Mouse (Mus musculus): ENCODE measurements around the gene Rad51b.
"Not testable (repeated sequence)": the region's sequence is repeated elsewhere in the genome, so short reads cannot be mapped to it uniquely, and the experiment has no call there.

Gene Rad51b

DNA sequence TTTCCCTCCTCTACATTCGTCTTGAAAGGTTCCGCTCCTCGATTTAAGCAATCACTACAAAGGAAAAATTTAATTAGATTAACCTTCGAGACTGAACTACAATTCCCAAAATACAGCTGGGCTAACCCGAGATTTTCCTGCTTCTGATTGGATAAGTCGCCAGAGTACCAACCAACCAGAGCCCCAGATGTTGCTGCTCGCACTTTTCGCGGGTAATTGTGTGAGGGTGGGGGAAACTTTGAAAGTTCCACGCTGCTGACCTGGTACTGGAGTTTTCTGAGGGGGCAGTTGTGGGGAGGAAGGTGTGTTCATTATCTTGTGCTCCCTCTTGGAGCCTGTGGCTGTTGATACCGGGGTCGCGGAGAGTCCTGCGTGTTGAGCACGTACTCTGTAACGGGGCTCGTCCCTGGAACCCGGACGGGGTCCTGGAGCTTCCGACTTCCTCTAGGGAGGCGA, at the start of gene Rad51b:
TSS of gene Rad51b (plus strand) at position 162 of the 456 bp plus-strand sequence.
- peak; percentile 68 for DNase-seq (ENCODE audit: low spot score)

DNA sequence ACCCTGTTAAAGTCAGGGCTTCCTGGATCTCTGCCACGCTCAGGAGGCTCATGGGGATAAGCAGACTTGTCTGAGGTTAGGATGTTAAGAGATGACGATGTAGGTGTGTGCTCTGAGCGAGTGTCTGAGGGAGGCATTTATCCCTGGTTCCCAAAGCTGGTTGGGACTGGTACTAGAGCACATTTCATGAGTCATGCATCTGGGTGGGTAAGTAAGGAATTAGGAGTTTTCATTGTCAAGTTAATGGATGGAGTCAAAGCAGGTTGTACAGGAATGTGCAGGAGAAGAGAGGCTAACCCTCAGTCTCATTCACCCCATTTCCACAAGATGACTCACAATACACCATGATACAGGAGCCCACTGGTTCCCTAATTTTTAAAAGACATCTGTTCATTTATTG, 49.0 kb upstream of the Rad51b start:
- DNase-seq (ENCODE audit: low spot score): no peak

DNA sequence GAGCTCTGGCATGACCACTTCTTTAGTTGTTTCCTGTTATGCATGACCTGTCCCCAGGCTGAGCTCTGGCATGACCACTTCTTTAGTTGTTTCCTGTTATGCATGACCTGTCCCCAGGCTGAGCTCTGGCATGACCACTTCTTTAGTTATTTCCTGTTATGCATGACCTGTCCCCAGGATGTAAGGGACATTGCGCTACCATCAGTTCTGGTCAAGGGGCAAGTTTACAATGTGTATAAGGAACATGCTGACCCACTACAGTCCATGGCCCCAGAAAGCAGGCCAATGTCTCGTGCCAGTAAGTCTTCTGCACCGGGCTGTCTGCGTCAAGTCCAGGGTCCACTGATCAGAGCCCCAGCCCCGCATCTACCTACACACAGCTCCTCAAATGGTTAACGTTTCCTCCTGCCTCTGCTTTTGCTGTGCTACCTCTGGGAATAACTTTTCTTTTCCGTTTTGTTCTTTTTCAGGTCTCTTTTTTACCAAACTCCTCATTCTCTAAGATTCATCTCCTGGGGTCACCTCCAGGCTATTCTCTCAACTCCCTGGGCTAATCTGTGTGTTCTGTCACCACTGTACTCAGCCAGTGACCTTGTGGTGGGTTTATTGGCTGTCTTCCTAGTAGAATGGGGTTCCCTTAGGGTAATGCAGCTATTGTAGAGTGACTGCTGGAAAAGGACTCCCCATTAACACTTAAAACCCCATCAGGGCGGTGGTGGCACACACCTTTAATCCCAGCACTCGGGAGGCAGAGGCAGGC, 43.6 kb upstream of the Rad51b start:
- DNase-seq (ENCODE audit: low spot score): no peak

DNA sequence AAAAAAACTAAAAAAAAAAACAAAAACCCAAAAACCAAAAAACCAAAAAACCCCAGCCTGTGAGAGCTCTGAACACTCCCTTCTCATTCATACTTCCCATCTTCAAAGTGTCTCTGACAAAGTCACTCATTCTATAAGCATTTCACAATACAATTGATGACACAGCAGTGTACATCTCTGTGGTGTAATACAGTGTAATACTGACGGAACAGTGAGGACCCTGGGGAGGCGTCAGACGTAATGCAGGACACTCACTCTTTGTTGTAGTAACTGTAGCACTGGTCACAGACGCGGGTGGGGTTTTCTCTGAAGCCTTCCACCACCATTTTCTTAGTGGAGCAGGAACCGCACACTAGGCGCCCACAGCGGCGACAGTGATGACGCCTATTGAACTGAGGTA, 42.1 kb upstream of the Rad51b start:
- DNase-seq (ENCODE audit: low spot score): no peak

DNA sequence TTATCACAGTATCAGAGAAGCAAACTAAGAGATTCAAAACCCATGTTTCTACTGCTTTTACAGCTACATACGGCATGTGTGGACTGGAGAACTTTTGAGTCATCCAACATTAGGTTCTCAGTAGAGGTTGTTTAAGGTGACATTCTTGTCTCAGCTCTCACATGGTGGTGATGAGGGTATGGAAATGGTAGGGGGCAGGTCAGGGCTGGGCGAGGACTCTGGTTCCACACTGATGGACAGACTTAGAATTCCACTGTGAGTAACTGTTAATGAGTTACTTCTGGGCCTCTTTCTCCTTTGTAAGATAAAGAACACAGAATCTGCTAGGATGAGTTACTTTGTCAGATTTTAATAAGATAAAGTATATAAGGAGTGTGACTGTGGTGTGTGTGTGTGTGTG, 36.9 kb upstream of the Rad51b start:
- no peak for DNase-seq (ENCODE audit: low spot score)

DNA sequence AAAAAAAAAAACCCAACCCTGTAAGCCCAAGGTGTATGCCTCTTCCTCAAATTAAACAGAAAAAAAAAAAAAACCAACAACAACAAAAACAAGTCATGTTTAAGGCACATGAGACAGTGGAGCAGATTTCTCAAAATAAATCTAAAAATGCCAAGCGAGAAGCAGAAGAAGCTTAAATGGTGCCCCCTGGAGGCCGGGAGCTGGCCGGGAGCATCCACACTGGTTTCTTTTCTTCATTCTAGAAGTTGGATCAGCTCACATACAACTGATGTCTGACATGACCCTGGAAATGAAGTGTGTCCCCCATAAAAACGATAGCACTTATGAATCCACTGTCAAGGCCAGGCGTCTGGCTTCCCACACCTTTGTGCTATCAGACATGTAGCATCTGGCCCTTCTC, 36.0 kb upstream of the Rad51b start:
- peak; percentile 13 for DNase-seq (ENCODE audit: low spot score)

DNA sequence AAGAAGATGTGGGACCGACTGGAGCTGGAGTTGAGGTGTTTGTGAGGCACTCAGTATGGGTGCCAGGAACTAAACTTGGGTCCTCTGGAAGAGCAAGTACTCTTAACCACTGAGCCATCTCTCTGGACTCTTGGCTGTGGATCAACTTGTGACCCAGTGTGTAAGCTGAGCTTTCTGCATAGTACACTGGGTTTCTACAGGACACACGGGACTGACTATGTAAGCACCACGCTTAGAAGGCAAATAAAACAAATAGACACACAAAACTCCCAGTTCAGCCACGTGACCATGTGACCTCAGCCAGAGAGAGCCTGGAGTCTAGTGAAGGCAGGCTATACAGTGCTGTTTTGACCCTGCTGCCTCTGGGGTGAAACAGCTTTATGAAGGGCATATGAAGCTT, 24.5 kb upstream of the Rad51b start:
- no peak for DNase-seq (ENCODE audit: low spot score)

DNA sequence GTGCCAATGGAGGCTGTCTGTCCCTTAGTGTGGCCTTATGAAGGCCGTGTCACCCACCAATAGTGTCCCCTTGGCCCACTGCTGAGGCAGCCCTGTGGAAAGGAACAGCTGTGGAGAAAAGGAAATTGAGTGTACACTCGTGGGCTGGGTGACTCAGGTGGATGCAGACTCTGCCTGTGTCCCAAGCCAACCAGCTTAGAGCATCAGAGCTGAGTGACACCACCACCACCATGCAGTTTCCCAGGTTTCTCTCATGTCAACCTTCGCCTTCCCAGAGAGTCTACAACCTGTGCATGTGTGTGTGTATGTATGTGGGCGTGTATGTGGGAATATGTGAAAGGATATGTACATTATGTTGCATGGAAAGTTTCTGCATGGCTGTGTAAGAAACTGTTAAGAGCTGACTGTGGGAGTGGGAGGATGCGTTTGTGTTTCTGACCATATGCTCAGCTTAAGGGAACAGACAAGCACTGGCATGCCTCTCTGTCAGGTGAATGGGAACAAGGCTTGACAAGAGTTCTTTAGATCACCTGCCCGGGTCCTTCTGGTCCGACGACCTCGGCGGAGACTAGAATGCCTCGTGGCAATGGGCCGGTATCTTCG, 17.5 kb upstream of the Rad51b start:
- no peak for DNase-seq (ENCODE audit: low spot score)

DNA sequence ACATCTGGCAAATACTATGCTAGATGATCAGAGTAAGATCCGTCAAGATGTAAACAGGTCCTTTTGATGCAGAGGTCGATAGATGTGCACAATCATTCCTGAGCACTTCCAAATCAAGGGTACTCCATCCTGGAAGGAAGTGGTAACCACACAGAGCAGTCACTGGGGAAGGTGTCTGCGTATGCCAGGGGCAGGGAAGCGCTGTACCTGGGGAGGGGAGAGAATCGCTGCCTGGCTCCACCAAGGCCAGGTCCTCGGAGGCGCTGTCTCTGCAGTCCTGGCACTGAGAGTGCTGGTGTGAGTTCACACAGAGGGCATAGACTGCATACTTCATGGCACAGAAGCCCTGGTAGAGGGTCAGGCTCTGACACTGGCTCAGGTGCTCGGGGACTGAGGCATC, 14.5 kb upstream of the Rad51b start:
- no peak for DNase-seq (ENCODE audit: low spot score)

DNA sequence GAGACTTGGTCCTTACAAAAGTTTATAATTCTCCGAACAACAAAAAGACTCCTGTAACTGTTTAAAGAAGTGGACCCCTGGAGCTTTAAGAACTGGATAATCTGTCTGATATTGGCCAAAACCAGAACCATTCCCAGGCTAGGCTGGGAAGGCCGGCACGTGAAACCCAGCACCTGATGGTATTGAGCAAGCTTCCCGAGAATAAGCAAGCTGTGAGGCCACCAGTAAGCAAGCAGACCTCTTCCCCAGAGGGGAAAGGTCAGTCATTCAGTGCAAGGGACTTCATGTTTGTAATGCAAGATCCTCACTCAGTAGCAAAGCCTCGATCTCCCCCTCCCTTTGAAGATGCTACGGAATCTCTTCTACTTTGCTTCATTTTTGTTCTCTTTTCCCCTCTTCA, 4.2 kb upstream of the Rad51b start:
- no peak for DNase-seq (ENCODE audit: low spot score)

DNA sequence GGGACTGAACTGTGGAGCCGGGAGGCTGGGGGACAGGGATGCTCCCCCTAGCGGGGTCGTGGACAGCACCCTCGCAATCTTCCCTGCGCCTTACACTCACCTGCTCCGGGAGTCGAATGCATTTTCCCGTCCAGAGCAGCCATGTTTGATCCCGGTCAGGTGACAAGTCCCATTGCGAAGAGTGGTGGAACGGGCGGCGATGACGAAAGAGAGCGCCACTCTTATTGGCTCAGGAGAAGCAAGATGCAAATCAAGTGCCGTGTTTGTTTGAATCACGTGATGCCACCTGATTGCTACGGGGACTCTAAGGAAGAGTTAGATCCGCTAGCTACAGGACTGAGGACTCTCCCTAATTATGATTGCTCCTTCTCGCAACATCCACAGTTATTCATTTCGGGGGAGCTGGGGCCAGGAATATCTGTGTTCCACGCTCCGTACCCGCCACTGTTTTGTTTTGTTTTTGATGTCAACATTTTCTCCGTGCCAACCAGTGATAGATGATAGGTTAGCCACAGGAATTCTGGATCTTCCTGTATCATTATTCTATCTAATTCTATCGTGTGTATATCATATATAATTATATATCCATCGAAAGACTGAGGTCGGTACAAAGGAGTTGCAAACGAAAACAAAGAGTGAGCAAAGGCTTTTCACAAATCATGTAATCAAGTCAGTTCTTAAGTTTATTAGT, 811 bp upstream of the Rad51b start, which contains the start of gene Zfyve26:
TSS of gene Zfyve26 (minus strand) at position 179 of the 691 bp plus-strand sequence.
- peak; percentile 82 for DNase-seq (ENCODE audit: low spot score)

DNA sequence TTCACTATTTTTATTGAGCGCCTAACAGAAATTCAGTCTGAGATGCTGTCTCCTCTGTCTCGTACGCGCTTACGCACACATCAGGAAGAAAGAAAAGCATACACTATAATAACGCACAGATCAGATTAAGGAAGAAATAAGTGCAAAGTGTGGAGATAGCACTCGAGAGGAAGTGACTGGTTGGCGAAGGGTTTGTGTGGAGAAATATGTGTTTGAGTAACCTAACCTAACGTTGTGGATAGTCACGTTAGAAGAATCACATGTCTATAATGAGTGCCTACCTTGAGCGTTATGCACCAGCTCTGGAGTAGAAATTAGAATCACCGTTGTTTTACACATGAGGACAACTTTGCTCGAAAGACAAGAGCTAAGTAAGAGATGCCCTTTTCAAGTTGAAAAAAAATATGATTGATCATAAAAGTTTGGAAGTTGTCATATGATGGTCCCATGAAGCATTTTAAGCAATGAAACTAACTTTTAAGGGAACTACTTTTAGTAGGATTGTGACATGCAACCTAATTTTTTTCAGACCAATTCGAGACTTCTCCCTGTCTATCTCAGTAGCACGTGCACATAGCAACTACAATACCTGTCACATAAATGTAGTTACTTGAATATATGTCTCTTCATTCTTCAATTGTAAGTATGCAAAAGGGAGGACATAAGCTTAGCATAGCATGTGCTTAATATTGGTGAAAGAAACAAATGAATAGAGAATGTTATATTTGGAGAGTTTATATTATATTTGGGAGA, 978 bp downstream of the Rad51b start:
- no peak for DNase-seq (ENCODE audit: low spot score)

DNA sequence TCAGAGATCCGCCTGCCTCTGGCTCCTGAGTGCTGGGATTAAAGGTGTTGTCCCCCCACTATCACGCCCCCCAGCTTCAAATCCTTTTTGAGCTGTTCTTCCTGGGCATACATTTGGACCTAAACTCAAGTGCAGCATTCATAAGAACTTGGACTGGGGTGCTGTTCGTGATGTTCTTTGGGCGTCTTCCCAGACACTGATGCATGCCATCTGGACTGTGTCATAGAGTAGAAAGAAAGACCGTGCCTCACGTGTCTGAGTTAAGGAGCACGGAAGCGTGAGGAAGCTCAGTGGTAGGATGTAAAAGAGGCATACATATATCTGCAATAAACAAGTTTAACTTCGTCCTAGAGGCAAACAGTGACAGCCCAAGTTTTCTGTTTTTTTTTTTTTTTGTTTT, 4.7 kb downstream of the Rad51b start:
- DNase-seq (ENCODE audit: low spot score): no peak

DNA sequence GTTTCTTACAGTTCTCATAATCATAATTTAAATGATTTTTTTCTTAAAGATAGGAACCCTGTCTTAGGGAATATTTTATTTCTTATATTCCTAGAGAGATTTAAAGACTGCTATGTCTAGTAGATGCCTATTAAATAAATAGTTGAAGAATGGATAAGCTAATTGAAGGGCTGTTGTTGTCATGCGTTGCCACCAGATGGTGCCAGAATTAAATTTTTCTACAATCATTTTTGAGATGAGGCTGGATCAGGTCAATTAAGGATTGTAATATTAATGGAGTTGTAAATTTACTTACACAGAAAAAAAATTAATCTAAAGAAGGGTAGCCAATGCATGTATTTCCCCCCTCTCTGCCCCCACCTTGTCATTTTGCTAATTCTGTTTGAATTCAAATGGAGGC, 8.0 kb downstream of the Rad51b start:
- DNase-seq (ENCODE audit: low spot score): no peak

DNA sequence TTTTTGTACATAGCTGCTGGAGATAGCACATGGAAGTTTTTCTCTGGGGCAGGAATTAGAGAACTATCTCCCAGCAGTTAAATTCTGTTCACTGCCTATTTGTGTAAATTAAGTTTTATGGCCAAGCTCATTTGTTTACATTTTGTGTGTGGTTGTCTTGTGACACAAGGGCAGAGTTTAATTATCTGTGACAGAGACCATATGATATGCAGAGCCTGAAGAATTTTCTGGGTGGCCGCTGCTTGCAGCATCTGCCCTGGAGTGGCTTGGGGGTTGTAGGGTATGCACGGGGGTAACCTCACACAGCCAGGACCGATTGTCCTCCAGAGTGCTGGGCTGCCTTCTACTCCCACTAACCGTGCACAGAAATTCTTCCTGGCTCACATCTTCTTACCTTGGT, 8.9 kb downstream of the Rad51b start:
- DNase-seq (ENCODE audit: low spot score): no peak

DNA sequence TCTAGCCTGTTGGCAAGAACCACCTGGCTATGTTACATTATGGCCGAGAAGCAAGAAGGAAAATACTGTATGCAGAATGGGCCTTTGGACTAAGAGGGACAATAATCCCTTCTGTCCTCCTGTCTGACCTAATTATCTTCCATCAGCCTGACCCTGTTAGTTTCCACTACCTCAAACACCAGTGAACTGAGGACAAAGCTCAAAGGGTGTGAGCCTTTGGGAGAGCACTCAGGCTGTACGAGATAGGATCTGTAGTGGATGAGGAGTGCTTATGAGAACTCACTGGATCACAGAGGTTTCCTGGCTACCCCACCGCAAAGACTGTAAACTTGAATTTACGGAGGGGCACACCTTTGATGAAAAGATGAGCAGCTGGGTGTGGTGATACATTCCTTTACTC, 16.6 kb downstream of the Rad51b start:
- no peak for DNase-seq (ENCODE audit: low spot score)

DNA sequence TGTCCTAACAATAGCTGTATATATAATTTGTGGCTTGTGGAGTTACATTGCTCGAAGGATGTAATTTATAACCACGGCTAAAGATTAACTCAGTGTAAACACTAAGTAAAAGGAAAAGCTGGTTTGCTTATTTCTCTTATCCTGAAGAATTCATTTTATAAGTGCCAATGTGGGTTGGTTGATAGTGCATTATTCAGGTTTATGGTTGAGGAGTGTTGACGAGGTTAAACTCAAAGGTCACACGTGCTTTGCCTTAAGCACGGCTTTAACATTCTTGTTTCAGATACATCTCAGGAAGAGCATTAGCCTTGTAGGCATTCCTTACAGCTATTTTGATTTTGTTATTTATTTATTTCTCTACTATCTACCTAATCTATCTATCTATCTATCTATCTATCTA, 20.3 kb downstream of the Rad51b start:
- no peak for DNase-seq (ENCODE audit: low spot score)

DNA sequence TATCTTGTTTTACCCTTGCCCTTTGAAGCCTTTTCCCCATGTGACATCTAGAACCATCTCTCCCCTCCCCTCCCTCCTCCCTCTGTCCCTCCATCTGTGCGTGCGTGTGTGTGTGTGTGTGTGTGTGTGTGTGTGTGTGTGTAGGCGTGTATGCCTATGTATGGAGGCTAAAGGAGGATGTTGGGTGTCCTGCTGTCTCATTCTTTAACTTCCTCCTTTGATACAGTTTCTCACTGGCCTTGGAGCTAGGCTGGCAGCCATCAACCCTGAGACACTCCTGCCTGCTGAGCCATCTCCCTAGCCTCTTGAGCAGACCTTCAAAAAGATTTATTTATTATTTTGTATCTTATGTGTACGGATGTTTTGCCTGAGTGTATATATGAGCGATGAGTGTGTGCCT, 23.8 kb downstream of the Rad51b start:
- DNase-seq (ENCODE audit: low spot score): no peak

DNA sequence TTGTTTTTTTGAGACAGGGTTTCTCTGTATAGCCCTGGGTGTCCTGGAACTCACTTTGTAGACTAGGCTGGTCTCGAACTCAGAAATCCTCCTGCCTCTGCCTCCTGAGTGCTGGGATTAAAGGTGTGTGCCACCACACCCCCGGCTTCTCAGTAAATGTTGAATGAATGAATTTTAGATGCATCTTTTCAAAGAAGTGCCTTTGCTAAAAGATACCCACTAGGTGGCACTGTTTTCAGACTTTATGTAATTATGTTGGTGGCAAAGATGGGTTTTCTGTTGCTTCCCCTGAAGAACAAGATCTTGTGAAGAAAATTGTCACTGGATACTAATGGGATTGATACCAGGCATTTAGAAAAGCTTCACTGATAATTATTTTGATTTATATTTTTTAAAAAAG, 25.5 kb downstream of the Rad51b start:
- not testable (repeated sequence) for DNase-seq (ENCODE audit: low spot score)

DNA sequence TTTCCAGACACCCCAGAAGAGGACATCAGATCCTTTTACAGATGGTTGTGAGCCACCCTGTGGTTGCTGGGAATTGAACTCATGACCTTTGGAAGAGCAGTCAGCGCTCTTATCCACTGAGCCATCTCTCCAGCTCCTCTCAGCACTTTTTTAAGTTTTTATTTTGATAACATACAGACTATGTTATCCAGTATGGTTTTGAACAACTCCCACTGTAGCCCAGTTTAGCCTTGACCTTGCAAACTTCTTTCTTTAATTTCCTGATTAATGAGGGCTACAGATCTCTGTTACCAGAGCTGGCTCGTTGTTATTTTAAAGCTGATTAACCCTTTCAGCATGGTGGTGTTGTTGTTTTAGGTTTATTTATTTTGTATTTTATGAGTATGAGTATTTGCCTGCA, 29.2 kb downstream of the Rad51b start:
- no peak for DNase-seq (ENCODE audit: low spot score)

DNA sequence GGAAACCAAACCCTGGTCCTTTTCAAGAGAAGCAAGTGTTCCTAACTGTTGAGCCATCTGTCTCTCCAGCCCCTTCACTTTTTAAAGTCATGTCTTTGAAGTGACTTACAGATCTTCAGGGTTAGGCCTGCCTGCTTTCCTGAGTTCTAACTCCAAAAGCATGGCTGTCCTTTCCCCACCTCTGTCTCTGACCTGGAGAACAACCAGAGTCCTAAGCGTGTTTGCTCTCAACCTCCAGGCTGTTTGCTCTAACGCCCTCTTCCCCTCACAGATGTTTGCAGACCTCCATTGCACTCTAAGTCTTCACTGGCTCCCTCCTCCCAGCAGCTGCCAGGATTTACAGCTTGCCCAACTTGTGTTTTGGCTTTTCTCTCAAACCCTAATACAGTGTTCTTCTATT, 29.7 kb downstream of the Rad51b start:
- no peak for DNase-seq (ENCODE audit: low spot score)

DNA sequence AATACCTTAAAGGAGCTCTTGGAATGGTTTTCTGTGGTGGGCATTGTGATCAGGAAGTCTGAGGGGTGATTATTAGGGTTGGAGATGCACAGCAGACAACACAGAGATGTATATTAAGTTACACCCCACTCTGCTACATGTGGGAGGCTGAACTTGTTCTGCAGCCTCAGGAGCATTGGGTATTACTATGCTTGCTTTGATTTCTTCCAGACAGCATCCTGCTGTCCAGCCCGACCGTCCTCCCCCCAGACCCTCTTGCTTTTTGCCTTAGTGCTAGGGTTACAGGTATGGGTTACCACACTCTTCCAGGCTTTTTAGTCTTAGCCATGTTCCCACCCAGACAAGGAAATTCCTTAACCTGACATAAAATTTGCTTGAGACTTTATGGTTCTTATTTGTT, 30.8 kb downstream of the Rad51b start:
- no peak for DNase-seq (ENCODE audit: low spot score)

DNA sequence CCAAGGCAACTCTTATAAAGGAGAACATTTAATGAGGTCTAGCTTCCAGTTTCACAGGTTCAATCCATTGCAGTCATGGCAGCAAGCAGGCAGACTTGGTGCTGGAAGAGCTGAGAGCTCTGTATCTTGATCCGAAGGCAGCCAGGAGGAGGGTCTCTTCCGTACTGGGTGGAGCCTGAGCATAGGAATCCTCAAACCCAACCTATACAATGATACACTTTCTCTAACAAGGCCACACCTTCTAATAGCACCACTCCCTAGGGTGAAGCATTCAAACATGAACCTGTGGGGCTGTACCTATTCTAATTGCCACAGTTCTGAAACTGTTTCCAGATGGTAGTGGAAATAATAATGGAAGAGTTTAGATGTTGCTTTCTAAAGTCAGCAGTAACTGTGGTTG, 33.5 kb downstream of the Rad51b start:
- no peak for DNase-seq (ENCODE audit: low spot score)
